Comparison of ENCODE assay signal across 12 mouse cellular contexts in genomic region chr19:11537336-11537735, GRCm38 (mm10). TPM values are rescaled to one million over a fixed set of nuclear protein-coding genes. Genes with fewer than 3 reads are reported as not detected.
DNase-seq lines count a peak whose midpoint lies in the region; ATAC-seq lines count a peak whose summit lies in the region.
"Had no signal": no experiment of that assay in that cellular context is flagged by ENCODE, and none has a peak within 500 bp of the region (broad histone marks: within the 10 kb centered on the region; RNA-seq: fewer than 3 reads in every experiment).

No protein-coding gene starts in this region.

- no peaks in the 10 kb centered on the region for H3K36me3 ChIP-seq in midbrain, embryonic 10.5 days
- H3K36me3 ChIP-seq in midbrain, embryonic 16.5 days (ENCODE audit: control insufficient read depth, insufficient read depth, low read length) = no peaks in the 10 kb centered on the region
- H3K36me3 ChIP-seq in intestine, embryonic 15.5 days = no peaks in the 10 kb centered on the region
- H3K36me3 ChIP-seq: neural tube, embryonic 12.5 days had no signal

- DNase-seq in adrenal gland, postnatal 10 days = peak; percentile 3
- DNase-seq in adrenal gland, adult (ENCODE audit: inconsistent age in 2 of 2, low spot score in 1 of 2) = no peak
- DNase-seq in midbrain, embryonic 10.5 days (ENCODE audit: low spot score) = peak; percentile 27
- peak; percentile 16 for DNase-seq in gastrocnemius, postnatal 10 days
- DNase-seq in lung, postnatal 10 days = peak; percentile 50
- DNase-seq: kidney, postnatal 36 days had no signal

- H3K27ac ChIP-seq in midbrain, embryonic 10.5 days (replicated peaks) = no peak overlapping the region; the same call in 1 of the 2 replicates
- H3K27ac ChIP-seq in midbrain, embryonic 16.5 days (ENCODE audit: low read length) = no peak overlapping the region
- no peak overlapping the region for H3K27ac ChIP-seq in intestine, embryonic 15.5 days
- H3K27ac ChIP-seq: neural tube, embryonic 12.5 days had no signal

- no peaks in the 10 kb centered on the region for H3K9me3 ChIP-seq in midbrain, embryonic 10.5 days (replicated peaks)
- no peaks in the 10 kb centered on the region for H3K9me3 ChIP-seq in midbrain, embryonic 16.5 days (replicated peaks; ENCODE audit: control insufficient read depth, low read length, poor library complexity, severe bottlenecking)
- no peaks in the 10 kb centered on the region for H3K9me3 ChIP-seq in intestine, embryonic 15.5 days
- H3K9me3 ChIP-seq: neural tube, embryonic 12.5 days had no signal

- no peak for ATAC-seq in midbrain, embryonic 16.5 days
- no peak for ATAC-seq in intestine, embryonic 15.5 days
- ATAC-seq in activated CD4-positive, CD25-positive, alpha-beta regulatory T cell, adult 4 months = no peak

- H3K9ac ChIP-seq in midbrain, embryonic 16.5 days (ENCODE audit: low read depth, low read length) = no peak overlapping the region
- H3K9ac ChIP-seq in intestine, embryonic 15.5 days = no peak overlapping the region
- H3K9ac ChIP-seq: neural tube, embryonic 12.5 days had no signal

- no peak overlapping the region for H3K4me2 ChIP-seq in midbrain, embryonic 16.5 days (ENCODE audit: low read length)
- no peak overlapping the region for H3K4me2 ChIP-seq in intestine, embryonic 15.5 days (replicated peaks)
- H3K4me2 ChIP-seq: neural tube, embryonic 12.5 days had no signal

- no peaks in the 10 kb centered on the region for H3K27me3 ChIP-seq in midbrain, embryonic 10.5 days (ENCODE audit: low read depth, poor library complexity, severe bottlenecking)
- no peaks in the 10 kb centered on the region for H3K27me3 ChIP-seq in midbrain, embryonic 16.5 days (ENCODE audit: control insufficient read depth, insufficient read depth, low read depth, low read length)
- H3K27me3 ChIP-seq in intestine, embryonic 15.5 days (replicated peaks) = no peaks in the 10 kb centered on the region
- H3K27me3 ChIP-seq: neural tube, embryonic 12.5 days had no signal

- H3K4me1 ChIP-seq in midbrain, embryonic 10.5 days = peaks cover 10% of the 10 kb centered on the region
- H3K4me1 ChIP-seq in midbrain, embryonic 16.5 days (ENCODE audit: control insufficient read depth, insufficient read depth, low read length) = no peaks in the 10 kb centered on the region
- H3K4me1 ChIP-seq in intestine, embryonic 15.5 days (replicated peaks) = no peaks in the 10 kb centered on the region
- H3K4me1 ChIP-seq: neural tube, embryonic 12.5 days had no signal

- 26% methylated on average over 2 of the region's 2 CpGs for WGBS in midbrain, embryonic 10.5 days
- 18% methylated on average over 2 of the region's 2 CpGs for WGBS in midbrain, embryonic 16.5 days
- 38% methylated on average over 2 of the region's 2 CpGs for WGBS in intestine, embryonic 15.5 days

- no peak overlapping the region for H3K4me3 ChIP-seq in midbrain, embryonic 10.5 days
- H3K4me3 ChIP-seq in midbrain, embryonic 16.5 days (ENCODE audit: low read depth, low read length) = no peak overlapping the region
- H3K4me3 ChIP-seq in intestine, embryonic 15.5 days (replicated peaks) = no peak overlapping the region
- H3K4me3 ChIP-seq: neural tube, embryonic 12.5 days had no signal

RNA-seq across cellular contexts. Expression of gene Ms4a4d, which starts 0.7 kb away (rescaled TPM):
- total RNA-seq in adrenal gland, postnatal 10 days (2021) = 1 to 10 TPM; 1.1 to 1.5 TPM
- 0.31 and 0.99 TPM in 2 replicates for polyA plus RNA-seq in midbrain, embryonic 10.5 days (2016; fragmentation: Nextera tagmentation; extraction: Ambion mirVana)
- polyA plus RNA-seq in midbrain, embryonic 16.5 days (2015; fragmentation: Nextera tagmentation; extraction: Ambion mirVana) = not detected in 2 replicates
- 1 to 10 TPM; 2.7 to 2.8 TPM for total RNA-seq in gastrocnemius, postnatal 10 days (2021)
- polyA plus RNA-seq in intestine, embryonic 15.5 days (2015; fragmentation: Nextera tagmentation; extraction: Ambion mirVana) = 2.8 and 4.0 TPM in 2 replicates
- polyA plus RNA-seq in activated CD4-positive, CD25-positive, alpha-beta regulatory T cell, adult 4 months (2017; shearing (Covaris generic)) = 1 to 10 TPM; 4.1 to 4.9 TPM
- polyA plus RNA-seq: neural tube, embryonic 12.5 days had no signal

RNA-seq across cellular contexts. Expression of gene Ms4a6b, which starts 21.0 kb away (rescaled TPM):
- 1 to 10 TPM; 5.0 to 8.3 TPM for total RNA-seq in adrenal gland, postnatal 10 days (2021)
- polyA plus RNA-seq in midbrain, embryonic 10.5 days (2016; fragmentation: Nextera tagmentation; extraction: Ambion mirVana) = 2.3 and 3.0 TPM in 2 replicates
- polyA plus RNA-seq in midbrain, embryonic 16.5 days (2015; fragmentation: Nextera tagmentation; extraction: Ambion mirVana) = 1.7 and 1.9 TPM in 2 replicates
- total RNA-seq in gastrocnemius, postnatal 10 days (2021) = 1 to 10 TPM; 1.8 to 4.2 TPM
- polyA plus RNA-seq in intestine, embryonic 15.5 days (2015; fragmentation: Nextera tagmentation; extraction: Ambion mirVana) = 6.8 and 8.4 TPM in 2 replicates
- polyA plus RNA-seq in activated CD4-positive, CD25-positive, alpha-beta regulatory T cell, adult 4 months (2017; shearing (Covaris generic)) = 1,000 to 10,000 TPM; 1,243 to 1,295 TPM
- polyA plus RNA-seq: Patski had no signal

RNA-seq across cellular contexts. Expression of gene Gm8369, which starts 51.6 kb away (rescaled TPM):
- total RNA-seq in adrenal gland, postnatal 10 days (2021) = 1 to 10 TPM in 1 of 2 experiments, under 1 TPM in 1; 1.00 to 1.1 TPM
- polyA plus RNA-seq in midbrain, embryonic 10.5 days (2016; fragmentation: Nextera tagmentation; extraction: Ambion mirVana) = not detected in 2 replicates
- polyA plus RNA-seq in midbrain, embryonic 16.5 days (2015; fragmentation: Nextera tagmentation; extraction: Ambion mirVana) = not detected in 2 replicates
- under 1 TPM in 1 of 2 experiments, not detected in 1; 0.19 TPM for total RNA-seq in gastrocnemius, postnatal 10 days (2021)
- polyA plus RNA-seq in intestine, embryonic 15.5 days (2015; fragmentation: Nextera tagmentation; extraction: Ambion mirVana) = 0.06 TPM in 1 of 2 replicates, not detected in the other
- 100 to 1,000 TPM; 497 to 564 TPM for polyA plus RNA-seq in activated CD4-positive, CD25-positive, alpha-beta regulatory T cell, adult 4 months (2017; shearing (Covaris generic))
- polyA plus RNA-seq: heart, embryonic 16.5 days; neural tube, embryonic 12.5 days; Patski had no signal

Comparison
In these comparisons a context has a peak if more than half of its experiments do, and no peak if none do; other contexts are left out.
1. DNase-seq: peak in adrenal gland, postnatal 10 days (single experiment), midbrain, embryonic 10.5 days (single experiment), gastrocnemius, postnatal 10 days (single experiment) and lung, postnatal 10 days (single experiment); none in adrenal gland, adult (0 of 2).
2. RNA of gene Ms4a6b, which starts 21.0 kb away (polyA plus RNA-seq): 1,243 to 1,295 TPM in activated CD4-positive, CD25-positive, alpha-beta regulatory T cell, adult 4 months; 6.8 to 8.4 TPM in intestine, embryonic 15.5 days, 2.3 to 3.0 TPM in midbrain, embryonic 10.5 days and 1.7 to 1.9 TPM in midbrain, embryonic 16.5 days; every median in the first group is over 100 times any median in the second.
3. RNA of gene Gm8369, which starts 51.6 kb away (polyA plus RNA-seq): 497 to 564 TPM in activated CD4-positive, CD25-positive, alpha-beta regulatory T cell, adult 4 months; 0.06 TPM in intestine, embryonic 15.5 days, not detected in midbrain, embryonic 10.5 days and not detected in midbrain, embryonic 16.5 days; every median in the first group is over 100 times any median in the second.